Mouse (Mus musculus): ENCODE measurements around the gene Bud23. TPM values are rescaled to one million over a fixed set of nuclear protein-coding genes. Genes with fewer than 3 reads are reported as not detected.
"Not testable (repeated sequence)": the region's sequence is repeated elsewhere in the genome, so short reads cannot be mapped to it uniquely, and the experiment has no call there.

The Bud23 gene
- 194 and 201 TPM in 2 replicates for polyA plus RNA-seq (2016; fragmentation: Nextera tagmentation; extraction: Ambion mirVana)

DNA sequence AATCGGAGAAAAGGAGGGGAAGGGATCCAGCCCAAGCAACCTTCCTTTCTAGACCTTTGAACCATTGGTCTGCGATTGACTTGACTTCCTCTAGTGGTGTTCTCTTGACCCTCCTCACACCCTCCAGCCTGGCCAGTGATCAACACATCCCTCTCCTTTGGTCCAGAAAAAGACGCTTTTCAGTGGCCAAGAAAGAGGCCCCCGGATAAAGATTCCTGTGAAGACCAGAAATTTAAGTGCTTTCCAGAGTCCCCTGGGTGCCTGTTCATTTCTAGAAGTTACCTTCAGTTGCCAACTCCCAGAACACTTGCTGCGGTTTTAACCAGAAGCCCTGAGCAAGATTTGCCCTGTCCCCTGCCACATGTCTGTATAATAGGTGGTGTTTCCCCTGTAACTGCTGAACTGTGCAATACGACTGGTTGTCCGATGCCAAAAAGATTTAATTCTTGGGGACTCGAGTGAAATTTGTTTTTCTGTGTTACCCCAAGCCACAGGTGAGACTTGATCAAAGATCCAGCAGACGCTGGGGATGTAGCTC, at the start of gene Bud23:
Gene Bud23 (minus strand): TSS at position 51 of the 538 bp plus-strand sequence.
- Histone ChIP-seq H3K4me3 (peak within 1 kb of the TSS; percentile 90), H3K27ac (peak within 1 kb of the TSS; percentile 78), H3K4me1 (peaks cover 25% of the 10 kb centered on the region), H3K36me3 (peaks cover 53% of the 10 kb centered on the region)
- not testable (repeated sequence) for DNase-seq (ENCODE audit: low spot score); H3K27me3 ChIP-seq (ENCODE audit: low read depth, poor library complexity, severe bottlenecking); H3K9me3 ChIP-seq (replicated peaks)
- WGBS = 78% methylated on average over 9 of the region's 9 CpGs

GRCm38 (mm10) chr5:135113782-135114181, 49.0 kb upstream of the Bud23 start:
- Histone ChIP-seq H3K4me1 (peaks cover 3% of the 10 kb centered on the region; the same call in 1 of the 2 replicates), H3K27ac (no peak overlapping the region), H3K4me3 (no peak overlapping the region), H3K9me3 (replicated peaks) (no peaks in the 10 kb centered on the region), H3K27me3 (ENCODE audit: low read depth, poor library complexity, severe bottlenecking) (peaks cover 27% of the 10 kb centered on the region), H3K36me3 (no peaks in the 10 kb centered on the region)
- WGBS = 88% methylated on average over 12 of the region's 12 CpGs
- DNase-seq (ENCODE audit: low spot score) = no peak

- no peak overlapping the region for H3K4me3 ChIP-seq
- H3K9me3 ChIP-seq (replicated peaks) = no peaks in the 10 kb centered on the region
- whole genome bisulfite sequencing = 83% methylated on average over 6 of the region's 6 CpGs
- DNase-seq (ENCODE audit: low spot score) = no peak
- H3K27me3 ChIP-seq (ENCODE audit: low read depth, poor library complexity, severe bottlenecking) = peaks cover 65% of the 10 kb centered on the region
- peaks cover 24% of the 10 kb centered on the region for H3K4me1 ChIP-seq
- H3K27ac ChIP-seq = no peak overlapping the region
- H3K36me3 ChIP-seq = no peaks in the 10 kb centered on the region
These were observed 45.2 kb upstream of the Bud23 start for GRCm38 (mm10) chr5:135109976-135110375.

- peaks cover 24% of the 10 kb centered on the region for H3K4me1 ChIP-seq
- peaks cover 69% of the 10 kb centered on the region for H3K27me3 ChIP-seq (ENCODE audit: low read depth, poor library complexity, severe bottlenecking)
- no peaks in the 10 kb centered on the region for H3K36me3 ChIP-seq
- H3K4me3 ChIP-seq = no peak overlapping the region
- H3K9me3 ChIP-seq (replicated peaks) = no peaks in the 10 kb centered on the region
- H3K27ac ChIP-seq = no peak overlapping the region
- no peak for DNase-seq (ENCODE audit: low spot score)
- 96% methylated on average over 3 of the region's 3 CpGs for WGBS
These were observed 44.7 kb upstream of the Bud23 start for GRCm38 (mm10) chr5:135109426-135109825.

DNA sequence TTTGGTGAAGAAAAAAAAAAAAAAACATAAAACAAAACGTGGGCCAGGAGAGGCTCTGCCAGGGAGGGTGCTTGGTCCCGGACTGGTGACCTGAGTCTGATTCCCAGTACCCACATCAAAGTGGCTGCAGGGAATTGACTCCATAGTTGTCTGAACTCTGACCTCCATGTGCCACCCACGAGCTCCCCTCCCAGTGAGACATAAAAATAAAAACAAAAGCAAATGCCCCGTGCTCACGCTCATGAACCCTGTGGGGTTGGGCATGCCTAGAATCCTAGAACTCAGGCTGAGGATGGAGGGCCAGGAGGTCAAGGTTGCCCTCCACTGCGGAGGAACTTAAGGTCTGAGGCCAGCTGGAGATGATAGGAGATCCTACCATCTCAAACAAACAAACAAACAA, 44.3 kb upstream of the Bud23 start:
- WGBS = 56% methylated on average over 6 of the region's 6 CpGs
- no peaks in the 10 kb centered on the region for H3K9me3 ChIP-seq (replicated peaks)
- peaks cover 24% of the 10 kb centered on the region for H3K4me1 ChIP-seq
- H3K4me3 ChIP-seq = no peak overlapping the region
- no peak for DNase-seq (ENCODE audit: low spot score)
- H3K27ac ChIP-seq = no peak overlapping the region
- peaks cover 69% of the 10 kb centered on the region for H3K27me3 ChIP-seq (ENCODE audit: low read depth, poor library complexity, severe bottlenecking)
- no peaks in the 10 kb centered on the region for H3K36me3 ChIP-seq

DNA sequence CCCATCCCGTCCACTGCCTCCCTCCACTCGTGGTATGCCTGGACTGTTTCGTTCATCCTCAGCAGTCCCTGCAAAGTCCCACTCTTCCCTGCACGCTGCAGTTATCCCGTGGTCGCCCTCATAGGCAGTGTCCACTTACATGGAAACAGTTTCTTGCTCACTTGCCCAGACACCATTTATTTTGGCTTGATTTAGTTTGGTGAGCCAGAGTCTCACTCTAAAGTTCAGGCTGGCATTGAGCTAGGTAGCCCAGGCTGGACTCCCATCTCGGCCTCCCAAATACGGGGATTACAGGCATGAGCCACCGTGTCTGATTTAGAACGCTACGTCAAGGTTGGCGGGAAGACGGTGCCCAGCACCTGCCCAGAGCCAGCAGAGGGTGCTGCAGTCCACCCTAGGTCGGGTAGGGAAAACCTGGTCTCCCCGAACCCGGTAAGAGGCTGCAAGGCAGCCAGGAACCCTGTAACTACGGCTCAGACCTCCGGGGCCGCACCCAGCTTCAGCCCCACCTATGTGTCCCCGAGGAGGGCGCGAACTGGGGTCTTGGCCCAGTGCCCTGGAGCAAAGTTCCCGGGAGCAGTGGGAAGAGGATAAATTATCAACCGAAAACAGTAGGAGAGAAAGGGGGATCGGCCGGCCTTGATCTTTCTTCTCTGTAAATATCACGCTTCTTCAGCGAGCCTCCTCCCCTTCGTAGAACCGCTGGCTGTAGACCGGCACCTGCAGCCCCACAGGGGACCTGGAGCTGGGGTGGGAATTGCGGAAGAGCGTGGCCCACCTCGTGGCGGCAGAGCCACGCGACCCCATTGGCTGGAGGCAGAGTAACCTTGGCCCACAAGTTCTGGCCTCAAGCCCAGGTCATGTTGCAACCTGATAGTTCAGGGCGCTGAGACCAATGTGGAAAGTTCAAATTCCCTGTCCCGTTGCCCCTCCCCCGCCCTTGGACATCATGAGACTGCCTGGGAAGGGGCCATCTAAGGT, 43.1 kb upstream of the Bud23 start:
- peak overlapping the region; percentile 66 for H3K4me3 ChIP-seq
- peak overlapping the region; percentile 77; the same call in 1 of the 2 replicates for H3K27ac ChIP-seq
- peak; percentile 67 for DNase-seq (ENCODE audit: low spot score)
- 8% methylated on average over 40 of the region's 40 CpGs for WGBS
- no peaks in the 10 kb centered on the region for H3K9me3 ChIP-seq (replicated peaks)
- H3K27me3 ChIP-seq (ENCODE audit: low read depth, poor library complexity, severe bottlenecking) = peaks cover 69% of the 10 kb centered on the region
- H3K4me1 ChIP-seq = peaks cover 24% of the 10 kb centered on the region
- no peaks in the 10 kb centered on the region for H3K36me3 ChIP-seq

- WGBS = under 1% methylated on average over 48 of the region's 48 CpGs
- Histone ChIP-seq H3K9me3 (replicated peaks) (no peaks in the 10 kb centered on the region), H3K36me3 (no peaks in the 10 kb centered on the region), H3K4me3 (peak overlapping the region; percentile 66), H3K27ac (peak overlapping the region; percentile 77), H3K27me3 (ENCODE audit: low read depth, poor library complexity, severe bottlenecking) (peaks cover 70% of the 10 kb centered on the region), H3K4me1 (peaks cover 24% of the 10 kb centered on the region)
- peak; percentile 85 for DNase-seq (ENCODE audit: low spot score)
These were observed 42.0 kb upstream of the Bud23 start for GRCm38 (mm10) chr5:135106758-135107256.

GRCm38 (mm10) chr5:135103999-135104660, 39.4 kb upstream of the Bud23 start:
- no peak for DNase-seq (ENCODE audit: low spot score)
- Histone ChIP-seq H3K4me3 (no peak overlapping the region), H3K27ac (no peak overlapping the region), H3K4me1 (peaks cover 24% of the 10 kb centered on the region), H3K27me3 (ENCODE audit: low read depth, poor library complexity, severe bottlenecking) (peaks cover 50% of the 10 kb centered on the region), H3K9me3 (replicated peaks) (no peaks in the 10 kb centered on the region), H3K36me3 (no peaks in the 10 kb centered on the region)
- WGBS = 70% methylated on average over 11 of the region's 11 CpGs

DNA sequence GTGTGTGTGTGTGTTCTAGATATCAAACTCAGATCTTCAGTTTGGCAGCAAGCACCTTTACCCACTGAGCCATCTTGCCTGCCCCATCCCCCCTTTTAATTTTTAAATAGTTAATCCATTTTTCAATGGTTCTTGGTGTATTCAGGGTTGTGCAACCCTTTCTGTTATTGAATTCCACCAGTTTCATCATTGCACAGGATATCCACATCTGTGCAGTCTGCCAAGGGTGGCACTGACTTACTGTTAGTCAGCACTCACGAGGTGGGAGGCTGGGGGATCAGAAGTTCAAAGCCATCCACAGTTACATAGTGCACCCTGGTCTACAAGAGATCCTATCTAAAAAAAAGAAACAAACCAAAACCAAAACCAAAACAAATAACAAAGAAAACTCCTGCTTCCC, 36.2 kb upstream of the Bud23 start:
- WGBS = 75% methylated on average over 1 of the region's 1 CpGs
- no peaks in the 10 kb centered on the region for H3K36me3 ChIP-seq
- H3K9me3 ChIP-seq (replicated peaks) = no peaks in the 10 kb centered on the region
- H3K27me3 ChIP-seq (ENCODE audit: low read depth, poor library complexity, severe bottlenecking) = peaks cover 18% of the 10 kb centered on the region
- H3K4me1 ChIP-seq = no peaks in the 10 kb centered on the region
- DNase-seq (ENCODE audit: low spot score) = no peak
- H3K27ac ChIP-seq = no peak overlapping the region
- H3K4me3 ChIP-seq = no peak overlapping the region

- WGBS = 3% methylated on average over 39 of the region's 39 CpGs
- Histone ChIP-seq H3K9me3 (replicated peaks) (no peaks in the 10 kb centered on the region), H3K36me3 (0 out of 2 replicates have a peak, but pooled peaks cover 2% of the 10 kb centered on the region), H3K27me3 (ENCODE audit: low read depth, poor library complexity, severe bottlenecking) (peaks cover 63% of the 10 kb centered on the region), H3K4me1 (peaks cover 19% of the 10 kb centered on the region), H3K4me3 (peak within 1 kb of the TSS; percentile 40), H3K27ac (peak within 1 kb of the TSS; percentile 72)
- peak; percentile 56 for DNase-seq (ENCODE audit: low spot score)
These were observed 24.9 kb upstream of the Bud23 start, which contains the start of gene Mlxipl for GRCm38 (mm10) chr5:135089653-135090052. Gene Mlxipl (plus strand): TSS chr5:135089890.

GRCm38 (mm10) chr5:135086871-135087270, 22.1 kb upstream of the Bud23 start:
- Histone ChIP-seq H3K27ac (0 out of 2 replicates have a peak overlapping the region, but pooled peaks have one; percentile 38), H3K9me3 (replicated peaks) (no peaks in the 10 kb centered on the region), H3K4me3 (no peak overlapping the region), H3K36me3 (0 out of 2 replicates have a peak, but pooled peaks cover 2% of the 10 kb centered on the region), H3K27me3 (ENCODE audit: low read depth, poor library complexity, severe bottlenecking) (peaks cover 41% of the 10 kb centered on the region), H3K4me1 (peaks cover 22% of the 10 kb centered on the region)
- WGBS = 26% methylated on average over 4 of the region's 4 CpGs
- no peak for DNase-seq (ENCODE audit: low spot score)

GRCm38 (mm10) chr5:135080539-135080938, 15.8 kb upstream of the Bud23 start:
- no peak overlapping the region for H3K4me3 ChIP-seq
- H3K27ac ChIP-seq = no peak overlapping the region
- DNase-seq (ENCODE audit: low spot score) = no peak
- H3K27me3 ChIP-seq (ENCODE audit: low read depth, poor library complexity, severe bottlenecking) = 0 out of 2 replicates have a peak, but pooled peaks cover 3% of the 10 kb centered on the region
- H3K9me3 ChIP-seq (replicated peaks) = no peaks in the 10 kb centered on the region
- H3K4me1 ChIP-seq = peaks cover 23% of the 10 kb centered on the region
- WGBS = 89% methylated on average over 5 of the region's 5 CpGs
- H3K36me3 ChIP-seq = peaks cover 9% of the 10 kb centered on the region; the same call in 1 of the 2 replicates
